Mouse (Mus musculus) megakaryocyte progenitor cell, adult 5-6 weeks (primary cell): ENCODE data around the gene Mlip. TPM values are rescaled to one million over a fixed set of nuclear protein-coding genes. Genes with fewer than 3 reads are reported as not detected.
"Not testable (repeated sequence)": the region's sequence is repeated elsewhere in the genome, so short reads cannot be mapped to it uniquely, and the experiment has no call there.

Experiments
- ATAC-seq: replicated peaks from 2 replicates; pipeline ENCODE4 v1.8.0; 2016; ENCODE audit warnings: mild to moderate bottlenecking, moderate TSS enrichment, inconsistent platforms; ENCODE audit not compliant: poor library complexity
- total RNA-seq, 2 experiments: library from RNA; stranded (forward) in 1 of 2; stranded (reverse) in 1 of 2; fragments of 157-497, 149-512 nt in 1 of 2; fragments of 200-1000 nt in 1 of 2; gene quantifications; 2 replicates each; pipeline versions ENCODE4 v1.2.3 to v1.2.4; 2015 to 2017

Gene Mlip
- total RNA-seq, 2 experiments from 2014 or later: not detected

DNA sequence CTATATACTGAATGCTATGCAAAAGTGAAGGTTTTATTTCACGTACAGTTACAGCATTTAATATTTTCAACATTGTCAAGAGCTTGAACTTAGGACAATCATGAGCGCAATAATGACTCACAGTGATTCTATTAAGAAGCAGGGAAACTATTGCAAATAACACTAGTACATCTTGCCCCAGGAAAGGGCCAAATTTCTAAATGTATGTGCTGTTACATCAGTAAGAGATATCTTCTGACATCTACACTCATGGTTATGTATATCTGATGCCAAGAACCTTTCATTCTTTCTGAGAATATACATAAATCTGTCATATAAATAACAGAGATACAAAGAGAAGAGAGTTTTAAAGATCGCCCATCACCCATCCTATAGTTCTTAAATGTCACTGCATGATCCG is 100.0 kb downstream of the Mlip start:
- no peak for ATAC-seq

DNA sequence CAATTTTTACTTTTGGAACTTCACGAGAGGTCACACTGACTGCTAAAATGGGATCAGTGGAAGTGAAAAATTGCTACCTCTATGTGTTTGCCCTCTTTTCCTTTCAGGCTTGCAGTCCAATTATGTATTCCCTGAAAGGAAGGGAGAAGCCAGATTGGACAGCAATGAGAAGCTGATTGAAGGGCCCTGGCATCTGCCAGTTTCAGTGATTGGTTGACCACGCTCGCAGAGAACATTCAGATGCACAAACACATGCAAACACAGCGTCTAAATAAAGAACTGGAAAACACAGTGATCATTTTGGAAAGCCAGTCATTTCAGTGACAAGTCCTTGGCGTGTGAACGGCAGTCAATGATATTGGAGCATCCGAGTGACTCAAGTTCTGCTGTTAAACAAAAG is 100.6 kb downstream of the Mlip start:
- ATAC-seq: no peak

DNA sequence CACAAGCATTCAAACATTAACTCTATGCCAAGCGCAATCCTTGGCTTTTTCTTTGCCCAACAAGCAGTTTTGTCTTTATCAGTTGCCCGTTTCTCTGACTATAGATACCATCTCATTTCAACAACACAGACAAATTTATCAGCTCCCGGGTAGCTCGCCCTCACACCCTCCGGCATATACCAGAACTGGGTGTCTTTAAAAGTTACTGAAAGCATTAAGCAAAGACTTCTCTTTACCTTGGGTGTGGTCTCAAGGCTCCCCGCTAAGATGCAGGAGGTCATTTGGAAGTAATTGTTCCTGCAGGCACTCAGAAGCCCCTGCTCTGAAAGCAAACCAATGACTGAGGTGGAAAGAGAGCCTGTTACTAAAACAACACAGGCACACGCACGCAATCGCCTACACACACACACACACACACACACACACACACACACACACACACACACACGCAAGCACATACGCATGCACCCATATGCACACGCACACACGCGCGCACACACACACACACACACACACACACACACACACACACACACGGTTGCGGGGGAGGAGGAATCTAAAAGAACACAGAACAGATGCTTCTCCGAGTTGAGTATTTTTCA is 101.2 kb downstream of the Mlip start:
- ATAC-seq: no peak

DNA sequence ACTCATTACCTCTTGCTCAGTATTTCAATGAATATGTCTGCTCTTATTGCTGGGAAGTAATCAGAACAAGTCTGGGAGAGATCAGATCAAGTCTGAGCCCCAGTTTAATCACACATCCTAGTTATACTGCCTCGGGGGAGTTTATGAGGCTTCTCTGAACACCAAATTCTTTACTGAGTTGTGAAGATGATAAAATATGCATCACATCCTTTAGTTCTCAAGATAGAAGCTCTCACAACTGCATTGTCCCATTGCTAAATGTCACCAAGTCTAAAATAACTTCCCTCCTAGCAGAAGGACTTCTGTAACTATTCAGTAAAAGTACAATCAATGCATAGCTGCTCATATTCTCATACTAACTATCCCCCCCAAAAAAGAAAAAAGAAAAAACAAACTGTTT is 154.5 kb downstream of the Mlip start:
- ATAC-seq: no peak

DNA sequence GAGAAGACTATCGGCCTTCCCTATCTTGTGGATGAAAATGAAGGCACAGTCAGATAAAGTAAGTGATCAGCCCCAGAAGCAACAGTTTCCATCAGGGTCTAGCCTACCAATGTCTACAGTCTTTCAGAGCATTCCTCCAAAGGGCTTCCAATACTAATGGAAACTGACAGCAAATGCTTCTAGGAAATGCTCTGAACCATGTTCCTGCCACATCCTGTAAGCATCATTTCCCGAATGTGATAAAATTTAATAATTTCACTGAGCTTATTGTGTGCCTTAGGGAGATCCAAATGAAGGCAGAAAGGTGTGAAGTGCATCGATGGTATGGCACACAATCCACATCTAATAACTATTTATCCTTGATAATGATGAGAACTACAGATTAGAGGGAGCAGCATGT is 173.3 kb downstream of the Mlip start:
- ATAC-seq: no peak

DNA sequence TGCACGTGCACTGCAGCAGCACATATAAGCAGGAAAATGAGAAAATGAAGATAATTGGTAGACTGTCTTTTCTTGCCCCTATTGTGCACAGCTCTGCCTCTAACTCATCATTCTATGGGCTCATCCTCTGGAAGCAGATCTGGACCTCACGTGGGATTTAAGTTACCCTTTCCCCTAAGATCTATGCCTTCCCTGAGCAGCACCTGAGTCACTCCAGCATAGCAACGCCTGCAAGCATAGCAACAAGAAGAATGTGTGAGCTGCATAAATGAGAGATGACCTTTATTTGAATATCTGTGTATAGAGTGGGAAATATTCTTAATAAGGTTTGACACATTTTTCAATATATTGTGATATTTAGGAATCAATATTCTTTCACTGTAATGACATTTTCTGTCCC is 176.9 kb downstream of the Mlip start:
- ATAC-seq: no peak

DNA sequence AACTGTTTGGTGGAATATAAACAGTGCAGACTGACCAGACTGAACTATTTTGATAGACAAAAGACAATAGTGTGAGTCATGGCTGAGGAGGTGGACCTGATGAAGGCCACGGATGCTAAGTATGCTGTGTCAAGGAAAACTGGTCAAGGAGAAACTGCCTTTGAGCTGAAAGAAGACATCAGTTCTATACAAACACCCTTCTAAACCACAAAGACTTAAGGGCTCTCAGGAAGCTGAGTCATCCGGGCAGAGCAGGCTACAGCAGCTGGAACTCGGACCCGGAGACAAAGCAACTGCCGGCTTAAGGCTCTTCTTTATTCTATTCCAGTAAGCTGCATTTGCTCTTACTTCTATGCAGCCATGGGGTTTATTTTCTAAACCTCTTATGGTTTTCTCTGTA is 180.7 kb downstream of the Mlip start:
- no peak for ATAC-seq

DNA sequence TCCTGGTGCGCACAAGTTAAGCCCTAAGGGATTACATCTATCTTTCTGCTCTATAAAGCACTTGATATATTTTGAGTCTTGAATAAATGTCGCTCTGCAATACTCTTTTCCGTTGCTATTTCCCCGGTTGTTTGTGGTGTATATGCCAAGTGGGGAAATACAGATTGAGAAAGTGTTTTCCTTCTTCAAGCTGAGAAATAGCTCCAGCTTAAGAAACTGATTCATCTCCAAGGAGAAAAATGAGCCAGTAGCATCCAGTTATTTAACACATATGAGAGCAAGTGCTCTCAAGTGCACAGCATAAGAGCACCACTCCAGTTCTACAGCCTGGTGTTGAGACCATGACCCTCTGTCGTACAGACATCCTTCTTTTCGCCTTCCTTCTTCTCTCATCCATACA is 186.9 kb downstream of the Mlip start:
- ATAC-seq: no peak

DNA sequence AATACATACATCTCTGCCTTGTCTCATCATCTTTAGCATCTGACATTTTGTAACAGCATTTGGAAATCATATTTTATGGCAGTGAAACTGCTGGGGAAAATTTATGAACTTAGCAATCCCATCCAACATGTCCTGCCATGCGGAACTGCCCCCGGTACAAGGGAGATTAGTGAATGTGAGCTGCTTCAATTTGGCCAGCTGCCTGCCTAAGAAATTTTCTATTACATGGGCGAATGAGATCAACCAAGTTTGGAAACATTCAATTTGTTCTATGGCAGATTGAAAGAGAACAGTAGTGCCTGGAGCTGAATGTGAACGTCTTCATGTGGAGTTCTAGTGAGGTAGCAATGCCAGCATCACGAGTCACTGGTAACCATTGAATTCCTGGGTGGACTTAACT is 191.0 kb downstream of the Mlip start:
- ATAC-seq: no peak

DNA sequence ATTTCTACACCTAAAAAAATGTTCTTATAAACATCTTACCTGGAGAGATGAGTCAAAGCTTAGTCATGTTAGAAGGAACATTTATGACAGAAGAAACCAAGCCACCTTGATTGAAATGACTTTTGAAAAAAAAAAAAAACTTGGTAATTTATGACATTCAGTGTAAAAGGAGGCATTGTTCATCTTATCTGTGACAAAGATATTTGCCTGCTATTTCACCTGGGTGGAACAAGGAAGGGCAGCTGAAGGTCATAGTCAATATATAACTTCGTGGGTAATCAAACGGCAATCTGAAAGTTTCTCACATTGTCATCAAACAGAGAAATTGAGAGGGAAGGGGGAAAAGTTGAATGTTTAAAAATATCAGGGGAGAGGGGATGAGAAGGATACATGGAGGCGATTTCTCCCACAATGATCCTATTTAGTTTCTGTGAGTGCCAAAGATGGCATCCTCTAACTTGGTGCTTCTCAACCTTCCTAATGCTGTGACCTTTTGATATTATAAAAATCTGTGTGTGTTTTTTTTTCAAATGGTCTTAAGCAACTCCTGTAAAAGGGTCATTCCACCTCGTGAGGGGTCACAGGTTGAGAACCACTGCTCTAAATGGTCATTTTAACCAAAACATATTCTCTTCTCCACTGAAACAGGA is 192.4 kb downstream of the Mlip start:
- no peak for ATAC-seq

DNA sequence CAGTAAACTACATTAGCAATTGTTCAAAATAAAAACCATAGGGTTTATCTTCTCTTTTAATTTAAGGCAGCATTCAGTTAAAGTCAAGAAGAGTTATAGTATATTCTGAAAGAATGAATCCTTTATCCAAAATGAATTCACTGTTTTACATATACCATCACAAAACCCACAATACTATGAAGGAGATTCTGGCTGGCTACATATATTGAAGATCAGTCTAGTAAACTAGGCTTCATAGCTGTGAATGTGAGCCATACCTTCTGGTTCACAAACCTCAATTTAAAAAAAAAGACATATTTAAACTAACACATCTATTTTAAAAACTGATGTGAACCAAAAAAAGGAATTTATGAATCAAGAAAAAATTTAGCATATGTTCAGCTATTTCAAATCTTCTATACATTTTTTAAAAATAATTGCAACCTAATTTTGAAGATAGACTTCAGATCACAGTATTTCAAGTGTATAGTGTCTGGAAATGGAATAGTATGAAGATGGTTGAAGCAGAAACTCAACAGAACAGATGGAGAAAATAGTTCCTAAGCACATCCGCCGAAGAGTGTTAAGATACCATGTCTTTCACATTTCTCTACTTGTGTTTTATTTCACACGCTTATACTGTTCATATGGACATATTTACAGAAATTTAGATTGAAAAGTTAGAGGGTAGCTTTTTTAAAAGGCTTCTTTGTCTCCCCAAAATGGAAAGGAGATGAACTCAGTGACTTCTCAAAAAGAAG is 204.1 kb downstream of the Mlip start:
- ATAC-seq: no peak

DNA sequence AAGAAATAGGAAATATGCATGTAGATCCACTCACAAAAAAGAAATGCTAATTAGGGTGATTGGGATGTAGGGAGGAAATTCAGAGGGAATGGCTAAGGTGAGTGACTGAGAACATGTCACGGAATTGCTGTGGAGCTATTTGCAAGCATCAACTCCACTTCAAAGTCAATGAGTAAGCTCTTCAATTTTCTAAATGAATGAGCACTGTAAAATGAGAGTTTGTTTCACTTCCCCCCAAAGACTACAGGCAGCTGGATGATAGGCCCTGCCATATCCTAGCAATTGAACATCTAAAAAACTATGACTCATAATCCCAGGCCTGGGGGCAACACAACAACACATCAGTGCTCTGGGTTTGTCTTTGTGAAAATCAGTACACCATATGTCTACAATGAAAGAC is 233.0 kb downstream of the Mlip start:
- no peak for ATAC-seq

DNA sequence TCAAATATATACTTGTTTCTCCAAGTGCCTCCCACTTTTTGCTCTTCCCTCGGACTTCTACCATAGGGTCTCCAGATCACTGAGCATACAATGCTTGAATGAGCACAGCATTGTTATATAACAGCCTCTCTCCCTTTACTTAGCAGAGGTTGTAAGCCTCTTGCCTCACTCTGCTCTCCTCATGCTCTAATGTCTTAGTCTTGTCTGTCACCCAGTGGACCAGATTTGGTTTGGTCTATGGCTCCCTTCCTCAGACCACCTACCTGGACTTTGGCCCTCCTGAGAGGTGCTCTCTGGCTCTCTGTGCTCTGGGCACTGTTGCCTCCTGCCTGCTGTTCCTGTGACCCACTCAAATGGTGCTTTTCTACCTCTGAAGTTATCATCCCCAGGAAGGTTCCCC is 255.9 kb downstream of the Mlip start:
- ATAC-seq: no peak

DNA sequence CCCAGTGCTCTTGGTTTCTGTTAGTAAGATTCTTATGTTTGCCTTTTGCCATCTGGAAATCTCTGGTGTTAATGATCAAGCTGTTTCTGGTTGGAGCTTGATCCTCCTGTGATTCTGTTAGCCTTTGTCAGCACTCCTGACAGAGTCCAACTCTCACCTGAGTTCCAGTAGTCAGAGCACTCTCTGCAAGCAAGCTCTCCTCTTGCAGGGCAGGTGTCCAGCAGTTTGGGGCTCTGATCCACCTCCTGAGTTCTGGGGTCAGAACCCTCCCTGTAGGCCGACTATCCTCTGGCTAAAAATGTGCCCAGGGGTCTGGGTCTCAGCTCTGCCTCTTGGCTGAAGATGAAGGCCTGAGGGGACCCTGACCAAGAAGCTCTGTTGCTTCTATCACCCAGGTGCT is 269.5 kb downstream of the Mlip start:
- not testable (repeated sequence) for ATAC-seq

DNA sequence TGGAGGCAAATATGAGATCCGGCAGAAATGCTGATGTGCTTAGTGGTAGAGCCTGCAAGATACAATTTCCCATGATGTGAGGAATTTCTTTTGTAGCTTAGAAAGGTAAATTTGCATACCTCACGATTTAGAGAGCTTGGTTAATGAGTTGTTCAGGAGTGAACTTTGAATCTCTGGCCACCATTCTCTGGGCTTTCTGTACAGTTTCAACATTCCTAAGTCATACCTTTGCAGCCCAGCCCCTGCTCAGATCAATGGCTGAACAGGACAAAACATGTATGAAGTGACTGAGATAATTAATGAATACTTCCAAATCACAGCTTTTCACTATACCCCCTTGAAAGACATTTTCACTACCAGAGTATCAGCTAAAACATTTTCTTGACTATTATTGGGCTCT is 281.1 kb downstream of the Mlip start:
- ATAC-seq: no peak

DNA sequence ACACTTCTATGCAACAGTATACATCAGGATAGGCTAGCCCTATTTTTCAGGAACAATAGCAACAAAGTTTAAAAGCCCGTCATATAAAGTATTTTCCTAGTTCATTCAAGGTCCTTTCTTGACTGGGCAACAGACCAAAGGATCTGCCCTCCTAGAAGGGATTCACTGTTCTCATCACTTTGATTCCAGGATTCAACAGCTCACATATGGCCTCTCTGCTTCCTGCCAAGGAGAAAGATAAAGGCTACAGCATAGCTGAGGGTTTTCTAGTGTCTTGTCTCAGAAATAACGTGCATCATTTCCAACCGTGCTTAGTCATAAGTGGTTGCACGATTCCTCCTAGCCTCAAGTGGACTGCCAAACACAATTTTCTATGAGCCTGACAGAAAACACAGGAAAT is 296.2 kb downstream of the Mlip start:
- no peak for ATAC-seq

DNA sequence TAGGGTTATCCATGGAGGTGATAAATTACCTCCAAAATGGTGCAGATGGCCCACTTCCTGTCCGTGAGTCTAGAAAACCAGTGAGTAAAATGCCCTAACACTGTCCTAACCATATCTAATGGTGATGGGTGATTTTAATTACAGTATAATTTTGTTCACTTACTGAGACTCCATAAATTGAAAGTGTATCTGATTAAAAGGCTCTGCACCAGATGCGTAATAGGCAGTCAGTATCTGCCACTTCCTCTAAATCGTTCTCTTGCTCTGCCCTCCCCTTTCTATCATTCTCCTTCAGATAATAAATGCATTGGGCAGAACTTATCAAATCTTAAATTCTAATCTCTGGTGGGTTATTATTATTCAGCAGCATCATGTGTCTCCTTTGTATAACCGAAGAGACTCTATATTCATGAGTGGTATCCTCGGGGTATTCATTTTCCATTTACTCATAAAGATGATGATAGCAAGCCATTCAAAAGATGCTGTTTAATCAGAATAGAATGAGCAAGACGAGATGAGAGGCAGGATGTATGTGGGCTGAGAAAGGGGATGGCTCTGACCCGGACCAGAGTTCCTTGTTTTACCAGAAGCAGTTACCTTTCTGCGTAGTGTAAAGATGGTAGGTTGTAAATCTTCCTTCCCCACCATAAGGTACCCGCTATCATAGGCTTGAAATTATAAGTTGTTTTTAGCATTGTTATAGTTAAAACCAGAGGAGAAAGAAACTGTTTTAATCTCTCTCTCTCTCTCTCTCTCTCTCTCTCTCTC is 298.2 kb downstream of the Mlip start:
- no peak for ATAC-seq

Other genes with a start within 250 kb of the Mlip start
- 9.1 and 10.2 TPM in 2 replicates for gene Lrrc1, start 191.9 kb upstream of the Mlip start, total RNA-seq (2015)
- gene Lrrc1, start 191.9 kb upstream of the Mlip start, total RNA-seq (2017): 13.8 and 17.2 TPM in 2 replicates